Mouse (Mus musculus): ENCODE results near the gene Phf3. TPM values are rescaled to one million over a fixed set of nuclear protein-coding genes. Genes with fewer than 3 reads are reported as not detected.

Gene Phf3
- polyA plus RNA-seq, 1 experiment: 10.1 TPM

GRCm38 (mm10) chr1:30852518-30852917 lies 21.2 kb downstream of the Phf3 start:
- no peak for TF ChIP-seq TCF12 (IDR thresholded peaks at IDR 0.05; ENCODE audit: insufficient read depth, poor library complexity, severe bottlenecking)
- no peak for TF ChIP-seq TCF3 (IDR thresholded peaks at IDR 0.05; ENCODE audit: insufficient read length, low read depth)
- TF ChIP-seq USF1 (IDR thresholded peaks at IDR 0.05; ENCODE audit: low read depth): no peak
- no peak for TF ChIP-seq CEBPB (IDR thresholded peaks at IDR 0.05; ENCODE audit: insufficient read depth, poor library complexity, severe bottlenecking)
- TF ChIP-seq SRF (IDR thresholded peaks at IDR 0.05; ENCODE audit: control insufficient read depth, insufficient read length, low read depth): no peak
- no peak for TF ChIP-seq POLR2A (IDR thresholded peaks at IDR 0.05; ENCODE audit: insufficient read length, low read depth)
- Histone ChIP-seq H3ac (ENCODE audit: control insufficient read depth, insufficient read length) (no peak overlapping the region), H3K4me2 (ENCODE audit: low read depth) (no peak overlapping the region), H3K4me3 (no peak overlapping the region), H3K79me2 (ENCODE audit: control insufficient read depth, insufficient read depth) (peaks cover 54% of the 10 kb centered on the region), H3K36me3 (ENCODE audit: control insufficient read depth, insufficient read depth) (no peaks in the 10 kb centered on the region), H3K27me3 (ENCODE audit: control insufficient read depth, insufficient read depth, insufficient read length) (no peaks in the 10 kb centered on the region)

- no peak for TF ChIP-seq CEBPB (IDR thresholded peaks at IDR 0.05; ENCODE audit: insufficient read depth, poor library complexity, severe bottlenecking)
- no peak for TF ChIP-seq POLR2A (IDR thresholded peaks at IDR 0.05; ENCODE audit: insufficient read length, low read depth)
- no peak for TF ChIP-seq USF1 (IDR thresholded peaks at IDR 0.05; ENCODE audit: low read depth)
- TF ChIP-seq MYOD1 (IDR thresholded peaks at IDR 0.05; ENCODE audit: control insufficient read depth in 1 of 3, insufficient read length in 2 of 3, low read depth in 2 of 3): peak in 2 of 3 experiments; percentile 43 to 60
- no peak for TF ChIP-seq MAX (IDR thresholded peaks at IDR 0.05; ENCODE audit: low read depth)
- no peak for TF ChIP-seq TCF3 (IDR thresholded peaks at IDR 0.05; ENCODE audit: insufficient read length, low read depth)
- TF ChIP-seq TCF12 (IDR thresholded peaks at IDR 0.05; ENCODE audit: insufficient read depth, poor library complexity, severe bottlenecking): no peak
- no peak for TF ChIP-seq E2F4 (IDR thresholded peaks at IDR 0.05; ENCODE audit: insufficient read depth)
- TF ChIP-seq REST (IDR thresholded peaks at IDR 0.05; ENCODE audit: insufficient read depth, insufficient read length): no peak
- TF ChIP-seq MYOG (IDR thresholded peaks at IDR 0.05; ENCODE audit: control insufficient read depth in 1 of 3, insufficient read depth in 1 of 3, insufficient read length in 2 of 3, low read depth in 2 of 3): peak in 1 of 3 experiments; percentile 64
- H3ac ChIP-seq (ENCODE audit: control insufficient read depth, insufficient read length): no peak overlapping the region
- no peaks in the 10 kb centered on the region for H3K27me3 ChIP-seq (ENCODE audit: control insufficient read depth, insufficient read depth, insufficient read length)
- no peak overlapping the region for H3K4me3 ChIP-seq
- no peak overlapping the region for H3K4me2 ChIP-seq (ENCODE audit: low read depth)
- H3K36me3 ChIP-seq (ENCODE audit: control insufficient read depth, insufficient read depth): no peaks in the 10 kb centered on the region
- H3K79me2 ChIP-seq (ENCODE audit: control insufficient read depth, insufficient read depth): peaks cover 60% of the 10 kb centered on the region
These were observed 21.8 kb downstream of the Phf3 start for GRCm38 (mm10) chr1:30851920-30852319.

GRCm38 (mm10) chr1:30850906-30851305 lies 22.8 kb downstream of the Phf3 start:
- no peak overlapping the region for H3K4me2 ChIP-seq (ENCODE audit: low read depth)
- H3K27me3 ChIP-seq (ENCODE audit: control insufficient read depth, insufficient read depth, insufficient read length): no peaks in the 10 kb centered on the region
- TF ChIP-seq POLR2A (IDR thresholded peaks at IDR 0.05; ENCODE audit: insufficient read length, low read depth): no peak
- TF ChIP-seq TCF3 (IDR thresholded peaks at IDR 0.05; ENCODE audit: insufficient read length, low read depth): no peak
- no peak for TF ChIP-seq E2F4 (IDR thresholded peaks at IDR 0.05; ENCODE audit: insufficient read depth)
- no peak for TF ChIP-seq TCF12 (IDR thresholded peaks at IDR 0.05; ENCODE audit: insufficient read depth, poor library complexity, severe bottlenecking)
- no peak for TF ChIP-seq REST (IDR thresholded peaks at IDR 0.05; ENCODE audit: insufficient read depth, insufficient read length)
- TF ChIP-seq SRF (IDR thresholded peaks at IDR 0.05; ENCODE audit: control insufficient read depth, insufficient read length, low read depth): no peak
- no peak for TF ChIP-seq MAX (IDR thresholded peaks at IDR 0.05; ENCODE audit: low read depth)
- no peak for TF ChIP-seq MYOD1 (IDR thresholded peaks at IDR 0.05; ENCODE audit: control insufficient read depth in 1 of 3, insufficient read length in 2 of 3, low read depth in 2 of 3)
- no peak for TF ChIP-seq POLR2AphosphoS2 (IDR thresholded peaks at IDR 0.05; ENCODE audit: insufficient read length, low read depth)
- TF ChIP-seq MYOG (IDR thresholded peaks at IDR 0.05; ENCODE audit: control insufficient read depth in 1 of 3, insufficient read depth in 1 of 3, insufficient read length in 2 of 3, low read depth in 2 of 3): no peak
- no peak for TF ChIP-seq USF1 (IDR thresholded peaks at IDR 0.05; ENCODE audit: low read depth)
- H3ac ChIP-seq (ENCODE audit: control insufficient read depth, insufficient read length): no peak overlapping the region
- no peak overlapping the region for H3K4me3 ChIP-seq
- no peaks in the 10 kb centered on the region for H3K36me3 ChIP-seq (ENCODE audit: control insufficient read depth, insufficient read depth)
- peaks cover 69% of the 10 kb centered on the region for H3K79me2 ChIP-seq (ENCODE audit: control insufficient read depth, insufficient read depth)

- H3K36me3 ChIP-seq (ENCODE audit: control insufficient read depth, insufficient read depth): no peaks in the 10 kb centered on the region
- no peaks in the 10 kb centered on the region for H3K27me3 ChIP-seq (ENCODE audit: control insufficient read depth, insufficient read depth, insufficient read length)
- H3K4me2 ChIP-seq (ENCODE audit: low read depth): no peak overlapping the region
- H3K4me3 ChIP-seq: no peak overlapping the region
- H3ac ChIP-seq (ENCODE audit: control insufficient read depth, insufficient read length): no peak overlapping the region
- peaks cover 77% of the 10 kb centered on the region for H3K79me2 ChIP-seq (ENCODE audit: control insufficient read depth, insufficient read depth)
- TF ChIP-seq MYOD1 (IDR thresholded peaks at IDR 0.05; ENCODE audit: control insufficient read depth in 1 of 3, insufficient read length in 2 of 3, low read depth in 2 of 3) (no peak), SRF (IDR thresholded peaks at IDR 0.05; ENCODE audit: control insufficient read depth, insufficient read length, low read depth) (no peak), POLR2AphosphoS2 (IDR thresholded peaks at IDR 0.05; ENCODE audit: insufficient read length, low read depth) (no peak), MAX (IDR thresholded peaks at IDR 0.05; ENCODE audit: low read depth) (no peak), MYOG (IDR thresholded peaks at IDR 0.05; ENCODE audit: control insufficient read depth in 1 of 3, insufficient read depth in 1 of 3, insufficient read length in 2 of 3, low read depth in 2 of 3) (no peak), TCF3 (IDR thresholded peaks at IDR 0.05; ENCODE audit: insufficient read length, low read depth) (no peak), CEBPB (IDR thresholded peaks at IDR 0.05; ENCODE audit: insufficient read depth, poor library complexity, severe bottlenecking) (no peak), E2F4 (IDR thresholded peaks at IDR 0.05; ENCODE audit: insufficient read depth) (no peak), USF1 (IDR thresholded peaks at IDR 0.05; ENCODE audit: low read depth) (no peak), TCF12 (IDR thresholded peaks at IDR 0.05; ENCODE audit: insufficient read depth, poor library complexity, severe bottlenecking) (no peak), POLR2A (IDR thresholded peaks at IDR 0.05; ENCODE audit: insufficient read length, low read depth) (no peak), REST (IDR thresholded peaks at IDR 0.05; ENCODE audit: insufficient read depth, insufficient read length) (no peak)
These were observed 23.8 kb downstream of the Phf3 start for GRCm38 (mm10) chr1:30849955-30850354.

- no peaks in the 10 kb centered on the region for H3K27me3 ChIP-seq (ENCODE audit: control insufficient read depth, insufficient read depth, insufficient read length)
- H3K36me3 ChIP-seq (ENCODE audit: control insufficient read depth, insufficient read depth): peaks cover under 1% of the 10 kb centered on the region
- no peak overlapping the region for H3ac ChIP-seq (ENCODE audit: control insufficient read depth, insufficient read length)
- no peak for TF ChIP-seq MYOG (IDR thresholded peaks at IDR 0.05; ENCODE audit: control insufficient read depth in 1 of 3, insufficient read depth in 1 of 3, insufficient read length in 2 of 3, low read depth in 2 of 3)
- TF ChIP-seq TCF12 (IDR thresholded peaks at IDR 0.05; ENCODE audit: insufficient read depth, poor library complexity, severe bottlenecking): no peak
- TF ChIP-seq USF1 (IDR thresholded peaks at IDR 0.05; ENCODE audit: low read depth): no peak
- TF ChIP-seq SRF (IDR thresholded peaks at IDR 0.05; ENCODE audit: control insufficient read depth, insufficient read length, low read depth): no peak
- no peak for TF ChIP-seq TCF3 (IDR thresholded peaks at IDR 0.05; ENCODE audit: insufficient read length, low read depth)
- TF ChIP-seq POLR2A (IDR thresholded peaks at IDR 0.05; ENCODE audit: insufficient read length, low read depth): no peak
- TF ChIP-seq MYOD1 (IDR thresholded peaks at IDR 0.05; ENCODE audit: control insufficient read depth in 1 of 3, insufficient read length in 2 of 3, low read depth in 2 of 3): no peak
- no peak for TF ChIP-seq E2F4 (IDR thresholded peaks at IDR 0.05; ENCODE audit: insufficient read depth)
- TF ChIP-seq REST (IDR thresholded peaks at IDR 0.05; ENCODE audit: insufficient read depth, insufficient read length): no peak
- TF ChIP-seq CEBPB (IDR thresholded peaks at IDR 0.05; ENCODE audit: insufficient read depth, poor library complexity, severe bottlenecking): no peak
- TF ChIP-seq MAX (IDR thresholded peaks at IDR 0.05; ENCODE audit: low read depth): no peak
- no peak for TF ChIP-seq POLR2AphosphoS2 (IDR thresholded peaks at IDR 0.05; ENCODE audit: insufficient read length, low read depth)
- no peak overlapping the region for H3K4me3 ChIP-seq
- peaks cover 93% of the 10 kb centered on the region for H3K79me2 ChIP-seq (ENCODE audit: control insufficient read depth, insufficient read depth)
- H3K4me2 ChIP-seq (ENCODE audit: low read depth): no peak overlapping the region
These were observed 26.0 kb downstream of the Phf3 start for GRCm38 (mm10) chr1:30847706-30848105.

All from myocyte (in vitro differentiated cells).